Mouse (Mus musculus) heart, embryonic 13.5 days (tissue): Measurements from ENCODE around the gene Tspan17. TPM values are rescaled to one million over a fixed set of nuclear protein-coding genes. Genes with fewer than 3 reads are reported as not detected.

Experiments used
- ATAC-seq: fragments of 200-750 bp; cut with Nextera tagmentation; 2 replicates; pipeline ENCODE4 v1.8.0; 2017; ENCODE audit warnings: moderate TSS enrichment; ENCODE audit not compliant: insufficient number of reproducible peaks, low FRiP score, low TSS enrichment; ENCODE audit errors: extremely low read depth
- H3K27ac ChIP-seq: fragments of 300-500 bp; sonication (generic); replicated peaks from 2 replicates; pipeline ENCODE4 v1.5.1; 2015; ENCODE audit warnings: moderate library complexity, mild to moderate bottlenecking, inconsistent platforms
- H3K27me3 ChIP-seq: fragments of 300-500 bp; sonication (generic); replicated peaks from 2 replicates; pipeline ENCODE4 v1.6.1; 2015; ENCODE audit warnings: mild to moderate bottlenecking, inconsistent platforms
- H3K36me3 ChIP-seq: fragments of 300-500 bp; sonication (generic); 2 replicates; pipeline ENCODE4 v1.6.1; 2015; ENCODE audit warnings: mild to moderate bottlenecking, inconsistent platforms
- H3K4me1 ChIP-seq: fragments of 300-500 bp; sonication (generic); 2 replicates; pipeline ENCODE4 v1.6.1; 2015; ENCODE audit warnings: inconsistent platforms
- H3K4me2 ChIP-seq: fragments of 300-500 bp; sonication (generic); 2 replicates; pipeline ENCODE4 v1.6.1; 2015; ENCODE audit warnings: inconsistent platforms, mild to moderate bottlenecking, moderate library complexity
- H3K4me3 ChIP-seq: fragments of 300-500 bp; sonication (generic); 2 replicates; pipeline ENCODE4 v1.5.1; 2015; ENCODE audit warnings: moderate library complexity, mild to moderate bottlenecking, inconsistent platforms
- H3K9ac ChIP-seq: fragments of 300-500 bp; sonication (generic); 2 replicates; pipeline ENCODE4 v1.6.1; 2015; ENCODE audit warnings: inconsistent platforms, mild to moderate bottlenecking, moderate library complexity
- H3K9me3 ChIP-seq: fragments of 300-500 bp; sonication (generic); 2 replicates; pipeline ENCODE4 v1.6.1; 2016; ENCODE audit warnings: inconsistent platforms
- WGBS: fragments of 180-500 bp; shearing (Covaris S2); methylation state at CpG from one replicate; pipeline ENCODE4 v1.1.7; 2015; ENCODE audit warnings: mixed read lengths; 5-methylcytosine and 5-hydroxymethylcytosine counted together
- polyA plus RNA-seq: library from polyadenylated mRNA; unstranded; fragments of >200 nt; fragmentation: Nextera tagmentation; extraction: Ambion mirVana; gene quantifications from 2 replicates; pipeline ENCODE4 v1.2.1, GENCODE M21; 2015

Tspan17 gene
- polyA plus RNA-seq, 1 experiment from 2014 or later = 5.3 TPM

DNA sequence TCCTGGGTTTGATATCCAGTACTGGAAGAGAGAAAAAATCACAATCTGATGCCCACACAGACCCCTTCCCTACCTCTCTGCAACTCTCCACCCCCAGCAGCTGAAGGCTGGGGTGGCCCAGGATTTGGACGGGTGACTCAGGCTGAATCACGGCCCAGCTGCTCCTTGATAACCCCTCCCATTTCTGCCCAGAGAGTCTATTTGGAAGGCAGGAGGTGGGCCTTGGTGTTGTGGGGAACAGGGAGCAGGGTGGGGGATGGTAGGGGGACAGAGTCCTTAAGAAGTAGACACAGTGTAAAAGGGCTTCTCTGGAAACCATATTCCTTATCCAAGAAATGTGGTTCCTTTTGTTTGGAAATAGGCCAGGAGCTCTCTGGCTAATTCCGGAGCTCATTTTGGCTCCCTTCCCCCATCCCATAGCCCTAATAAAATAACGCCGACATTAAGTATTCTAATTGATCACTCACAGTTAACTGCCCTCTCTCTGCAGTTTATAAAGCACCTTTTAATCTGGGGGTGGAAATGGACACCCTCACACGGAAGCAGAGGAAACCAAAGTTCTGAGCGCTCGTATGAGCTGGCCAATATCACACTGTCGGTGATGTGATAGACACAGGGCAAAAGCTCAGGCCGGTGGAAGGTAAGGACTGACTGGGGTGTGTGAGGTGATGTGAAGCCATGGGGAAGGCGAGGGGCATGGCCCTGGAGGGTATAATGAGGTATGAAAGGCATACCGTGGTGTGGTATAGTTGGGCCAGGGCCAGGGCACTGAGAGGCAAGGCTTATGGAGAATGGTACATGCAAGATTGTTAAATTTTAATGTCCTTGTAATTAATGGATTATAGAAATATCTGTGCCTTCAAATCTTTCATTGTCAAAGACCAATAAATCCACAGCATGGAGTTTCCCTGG lies 34.8 kb upstream of the Tspan17 start:
- H3K27ac ChIP-seq = no peak overlapping the region
- peaks cover 17% of the 10 kb centered on the region for H3K4me1 ChIP-seq
- no peak overlapping the region for H3K4me3 ChIP-seq
- no peak overlapping the region for H3K4me2 ChIP-seq
- no peaks in the 10 kb centered on the region for H3K9me3 ChIP-seq
- no peak overlapping the region for H3K9ac ChIP-seq
- H3K36me3 ChIP-seq = no peaks in the 10 kb centered on the region
- WGBS = 27% methylated on average over 12 of the region's 12 CpGs
- no peak for ATAC-seq
- H3K27me3 ChIP-seq = peaks cover 95% of the 10 kb centered on the region

DNA sequence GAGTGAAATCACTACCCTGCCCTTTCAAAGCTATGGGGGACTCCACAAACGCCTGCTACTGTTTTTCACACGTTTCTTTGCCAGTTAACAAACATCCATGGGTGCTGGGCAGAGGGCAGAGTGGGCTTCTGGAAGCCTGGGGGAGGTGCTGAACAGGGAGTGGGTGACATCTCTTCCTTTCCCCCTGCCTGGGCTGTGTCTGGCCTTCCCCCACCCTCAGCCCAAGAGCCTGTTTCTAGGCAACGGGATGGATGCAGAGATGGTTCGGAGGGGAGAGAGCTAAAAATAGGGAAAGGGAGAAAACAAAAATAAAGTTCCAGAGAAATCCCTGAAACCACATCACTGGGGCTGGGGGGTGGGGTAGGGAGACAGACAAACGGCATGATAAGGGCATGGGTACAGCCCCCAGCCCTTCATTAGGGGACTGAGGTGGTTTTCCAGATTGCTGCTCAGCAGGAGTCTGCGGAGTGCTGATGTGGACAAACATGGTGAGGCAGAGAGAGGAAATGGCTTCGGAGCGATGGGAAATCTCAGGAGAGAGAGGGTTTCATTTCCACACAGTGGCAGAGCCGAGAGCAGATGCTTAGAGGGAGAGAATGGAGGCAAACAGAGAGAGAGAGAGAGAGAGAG lies 33.9 kb upstream of the Tspan17 start:
- Histone ChIP-seq H3K27ac (no peak overlapping the region), H3K9ac (no peak overlapping the region), H3K27me3 (peaks cover 95% of the 10 kb centered on the region), H3K9me3 (no peaks in the 10 kb centered on the region), H3K36me3 (no peaks in the 10 kb centered on the region), H3K4me2 (no peak overlapping the region), H3K4me3 (no peak overlapping the region), H3K4me1 (peaks cover 9% of the 10 kb centered on the region)
- no peak for ATAC-seq
- 5% methylated on average over 9 of the region's 9 CpGs for WGBS

GRCm38 (mm10) chr13:54756156-54756712 lies 32.9 kb upstream of the Tspan17 start:
- no peak overlapping the region for H3K4me3 ChIP-seq
- H3K9me3 ChIP-seq = no peaks in the 10 kb centered on the region
- ATAC-seq = no peak
- H3K4me2 ChIP-seq = no peak overlapping the region
- peaks cover 95% of the 10 kb centered on the region for H3K27me3 ChIP-seq
- no peak overlapping the region for H3K27ac ChIP-seq
- H3K9ac ChIP-seq = no peak overlapping the region
- WGBS = 73% methylated on average over 8 of the region's 8 CpGs
- no peaks in the 10 kb centered on the region for H3K36me3 ChIP-seq
- peaks cover 9% of the 10 kb centered on the region for H3K4me1 ChIP-seq

DNA sequence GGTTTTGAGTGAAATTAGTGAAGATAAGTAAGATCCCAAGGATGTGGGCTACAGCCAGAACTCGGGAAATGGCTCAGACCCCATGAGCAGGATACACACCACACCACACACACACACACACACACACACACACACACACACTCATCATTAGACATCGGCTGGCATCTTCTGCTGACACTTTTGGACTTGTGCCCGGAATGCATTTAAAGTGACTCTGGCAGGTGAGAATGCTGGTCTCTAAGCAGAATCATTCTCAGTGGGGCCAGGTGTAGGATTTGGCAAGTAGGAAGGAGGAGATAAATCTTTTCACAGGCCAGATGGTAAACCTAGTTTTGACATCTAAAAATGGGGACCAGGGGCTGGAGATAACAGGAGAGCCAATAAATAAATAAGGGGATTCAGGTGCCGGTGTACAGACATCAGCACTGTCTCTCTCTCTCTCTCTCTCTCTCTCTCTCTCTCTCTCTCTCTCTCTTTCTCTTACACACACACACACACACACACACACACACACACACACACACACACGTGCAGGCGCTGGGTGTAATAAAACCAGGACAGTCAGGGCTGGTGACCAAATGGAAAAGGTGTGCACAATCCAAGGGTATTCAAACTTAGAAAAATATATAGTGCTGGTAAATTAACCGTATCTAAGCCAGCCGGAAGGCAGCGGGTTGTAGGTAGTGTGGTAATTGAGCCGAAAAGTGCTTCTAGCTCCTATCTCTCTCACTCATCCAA lies 31.9 kb upstream of the Tspan17 start:
- Histone ChIP-seq H3K27me3 (peaks cover 95% of the 10 kb centered on the region), H3K4me1 (peaks cover 9% of the 10 kb centered on the region), H3K4me3 (peak overlapping the region; percentile 47), H3K36me3 (no peaks in the 10 kb centered on the region), H3K9me3 (no peaks in the 10 kb centered on the region), H3K4me2 (peak overlapping the region; percentile 68), H3K9ac (no peak overlapping the region), H3K27ac (no peak overlapping the region)
- 37% methylated on average over 10 of the region's 10 CpGs for WGBS
- no peak for ATAC-seq

GRCm38 (mm10) chr13:54758045-54758755 lies 31.0 kb upstream of the Tspan17 start:
- H3K9ac ChIP-seq = no peak overlapping the region
- peak overlapping the region; percentile 47 for H3K4me3 ChIP-seq
- peaks cover 9% of the 10 kb centered on the region for H3K4me1 ChIP-seq
- ATAC-seq = peak; percentile 38; the same call in 1 of the 2 replicates
- no peak overlapping the region for H3K27ac ChIP-seq
- H3K9me3 ChIP-seq = no peaks in the 10 kb centered on the region
- H3K36me3 ChIP-seq = no peaks in the 10 kb centered on the region
- H3K4me2 ChIP-seq = peak overlapping the region; percentile 68
- peaks cover 95% of the 10 kb centered on the region for H3K27me3 ChIP-seq
- WGBS = under 1% methylated on average over 43 of the region's 43 CpGs

- Histone ChIP-seq H3K9me3 (no peaks in the 10 kb centered on the region), H3K4me2 (peak overlapping the region; percentile 68), H3K27ac (no peak overlapping the region), H3K4me3 (peak overlapping the region; percentile 47; the same call in 1 of the 2 replicates), H3K4me1 (peaks cover 9% of the 10 kb centered on the region), H3K9ac (no peak overlapping the region), H3K27me3 (peaks cover 95% of the 10 kb centered on the region), H3K36me3 (no peaks in the 10 kb centered on the region)
- WGBS = 2% methylated on average over 29 of the region's 29 CpGs
- ATAC-seq = peak; percentile 42; the same call in 1 of the 2 replicates
Observed at GRCm38 (mm10) chr13:54758756-54759470, 30.3 kb upstream of the Tspan17 start.

GRCm38 (mm10) chr13:54759496-54759895 lies 29.7 kb upstream of the Tspan17 start:
- Histone ChIP-seq H3K36me3 (no peaks in the 10 kb centered on the region), H3K27me3 (peaks cover 95% of the 10 kb centered on the region), H3K4me1 (peaks cover 9% of the 10 kb centered on the region), H3K4me3 (no peak overlapping the region), H3K4me2 (no peak overlapping the region), H3K9me3 (no peaks in the 10 kb centered on the region), H3K27ac (no peak overlapping the region), H3K9ac (no peak overlapping the region)
- 13% methylated on average over 7 of the region's 7 CpGs for WGBS
- ATAC-seq = no peak

DNA sequence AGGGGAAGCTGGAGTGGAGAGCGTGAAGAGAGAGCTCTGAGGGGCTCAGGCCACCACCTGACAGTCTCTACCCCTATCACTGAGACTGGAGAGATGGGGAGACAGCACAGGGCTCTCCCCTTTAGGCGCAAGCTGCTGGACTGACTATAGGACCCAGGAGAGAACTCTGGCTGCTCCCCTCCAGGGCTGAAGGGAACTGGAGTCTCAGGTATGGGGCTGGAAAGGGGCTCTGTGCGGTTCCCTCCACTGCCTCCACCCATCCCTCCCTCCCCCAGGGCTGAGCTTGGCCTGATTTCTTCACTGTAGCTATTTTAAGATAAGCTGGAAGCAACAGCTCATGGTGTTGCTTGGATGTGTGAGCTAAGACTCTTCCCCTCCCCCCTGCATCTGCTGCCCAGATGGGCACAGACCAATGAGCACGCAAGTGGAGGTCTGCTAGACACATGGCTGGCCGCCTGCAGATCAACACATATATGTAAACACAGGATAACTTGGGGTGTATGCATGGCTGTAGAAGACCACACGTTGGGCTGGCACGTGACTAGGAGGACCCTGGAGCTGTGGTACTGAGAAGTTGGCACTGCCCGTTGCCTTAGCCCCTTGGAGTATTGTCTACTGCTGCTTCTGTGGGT lies 28.9 kb upstream of the Tspan17 start:
- Histone ChIP-seq H3K27ac (no peak overlapping the region), H3K4me1 (peaks cover 8% of the 10 kb centered on the region), H3K4me2 (no peak overlapping the region), H3K27me3 (peaks cover 95% of the 10 kb centered on the region), H3K9me3 (no peaks in the 10 kb centered on the region), H3K36me3 (no peaks in the 10 kb centered on the region), H3K4me3 (no peak overlapping the region), H3K9ac (no peak overlapping the region)
- WGBS = 49% methylated on average over 8 of the region's 8 CpGs
- no peak for ATAC-seq

GRCm38 (mm10) chr13:54760906-54761305 lies 28.3 kb upstream of the Tspan17 start:
- 76% methylated on average over 7 of the region's 7 CpGs for WGBS

More at GRCm38 (mm10) chr13:54760906-54761305, 28.3 kb upstream of the Tspan17 start:
- no peak overlapping the region for H3K27ac ChIP-seq
- no peak overlapping the region for H3K9ac ChIP-seq
- H3K4me2 ChIP-seq = no peak overlapping the region
- H3K27me3 ChIP-seq = peaks cover 95% of the 10 kb centered on the region
- no peak for ATAC-seq
- no peaks in the 10 kb centered on the region for H3K36me3 ChIP-seq
- H3K9me3 ChIP-seq = no peaks in the 10 kb centered on the region
- H3K4me1 ChIP-seq = peaks cover 12% of the 10 kb centered on the region
- no peak overlapping the region for H3K4me3 ChIP-seq
